Mouse (Mus musculus) G1E (cell line): ENCODE results near the gene Sfn. TPM values are rescaled to one million over a fixed set of nuclear protein-coding genes. Genes with fewer than 3 reads are reported as not detected.

Experiments
- ATAC-seq: 2 replicates; pipeline ENCODE4 v1.8.0; 2016; ENCODE audit warnings: mild to moderate bottlenecking; ENCODE audit not compliant: insufficient number of reproducible peaks, poor library complexity, low FRiP score, severe bottlenecking; ENCODE audit errors: extremely low read depth
- DNase-seq: peaks from one replicate; pipeline ENCODE4 v3.0.0; 2012; ENCODE audit warnings: low spot score
- H3K27me3 ChIP-seq: 2 replicates; pipeline ENCODE4 v1.6.1; 2012; ENCODE audit warnings: mild to moderate bottlenecking, low read length, inconsistent platforms; ENCODE audit not compliant: insufficient read depth
- H3K36me3 ChIP-seq: replicated peaks from 2 replicates; pipeline ENCODE3; 2012; ENCODE audit warnings: mild to moderate bottlenecking, inconsistent platforms
- H3K4me1 ChIP-seq: 2 replicates; pipeline ENCODE4 v1.6.1; 2012; ENCODE audit warnings: low read depth, low read length, inconsistent platforms, mixed read lengths; ENCODE audit not compliant: insufficient read depth
- H3K4me3 ChIP-seq: 2 replicates; pipeline ENCODE4 v1.5.1; 2012; ENCODE audit warnings: low read depth, mild to moderate bottlenecking, inconsistent platforms, low read length, moderate library complexity, mixed read lengths
- H3K9me3 ChIP-seq: replicated peaks from 2 replicates; pipeline ENCODE4 v1.6.1; 2012; ENCODE audit warnings: inconsistent platforms
- CTCF ChIP-seq: IDR thresholded peaks from 2 replicates; pipeline ENCODE4 v1.5.1; 2012; ENCODE audit warnings: low read depth, low read length, inconsistent platforms, mixed read lengths
- GATA1 ChIP-seq: IDR thresholded peaks from 2 replicates; pipeline ENCODE4 v1.6.1; 2012; ENCODE audit warnings: borderline replicate concordance, low read length, inconsistent platforms, mixed read lengths
- GATA2 ChIP-seq: IDR thresholded peaks from 2 replicates; pipeline ENCODE4 v1.6.1; 2012; ENCODE audit warnings: low read depth, low read length, inconsistent platforms, borderline replicate concordance
- POLR2AphosphoS5 ChIP-seq: IDR thresholded peaks from 2 replicates; pipeline ENCODE4 v1.6.1; 2012; ENCODE audit warnings: low read depth, low read length, inconsistent platforms; ENCODE audit not compliant: insufficient replicate concordance
- TAL1 ChIP-seq: conservative IDR thresholded peaks from 2 replicates; pipeline ENCODE4 v1.6.1; 2012; ENCODE audit warnings: low read depth, low read length, inconsistent platforms, mixed read lengths
- polyA plus RNA-seq: library from polyadenylated mRNA; stranded (reverse); fragments of >175 nt; gene quantifications from 2 replicates; pipeline ENCODE4 v1.2.3, GENCODE M21; 2012
- total RNA-seq, 2 experiments: library from RNA; stranded (forward) in 1 of 2; stranded (reverse) in 1 of 2; fragments of 200-1000 nt in 1 of 2; fragments of >200 nt in 1 of 2; fragmentation: Nextera tagmentation in 1 of 2; gene quantifications; 2 replicates each; pipeline ENCODE4 v1.2.3; 2014 to 2017

Sfn gene
- total and polyA plus RNA-seq, 3 experiments: 0.66 to 3.4 (median 1.3) TPM

DNA sequence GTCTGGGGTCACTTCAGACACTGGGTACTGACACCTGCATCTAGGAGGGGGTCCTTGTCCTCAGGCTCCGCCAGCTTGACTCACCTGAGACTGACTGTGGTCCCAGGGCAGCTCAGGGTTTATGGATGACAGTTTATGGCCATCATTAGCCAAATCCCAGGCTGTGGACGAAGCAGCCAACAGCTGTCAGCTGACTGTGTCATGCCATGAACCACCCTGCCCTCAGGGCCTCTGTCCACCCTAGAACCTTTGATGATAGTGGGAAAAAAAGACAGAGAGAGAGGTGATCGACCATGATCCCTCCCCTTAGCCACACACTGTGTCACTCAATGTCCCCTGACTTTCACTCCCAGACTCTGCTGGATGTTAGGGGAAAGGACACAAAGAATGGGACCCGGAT, 40.3 kb downstream of the Sfn start:
- DNase-seq (no peak), ATAC-seq (no peak)
- Histone ChIP-seq H3K27me3 (peaks cover 31% of the 10 kb centered on the region), H3K9me3 (peaks cover 2% of the 10 kb centered on the region; the same call in 1 of the 2 replicates), H3K4me1 (no peaks in the 10 kb centered on the region), H3K36me3 (no peaks in the 10 kb centered on the region), H3K4me3 (no peak overlapping the region)
- no peak for TF ChIP-seq GATA2
- TF ChIP-seq CTCF: no peak
- no peak for TF ChIP-seq POLR2AphosphoS5
- TF ChIP-seq TAL1: no peak
- TF ChIP-seq GATA1: no peak

- DNase-seq (no peak), ATAC-seq (no peak)
- Histone ChIP-seq H3K27me3 (peaks cover 43% of the 10 kb centered on the region), H3K4me3 (no peak overlapping the region), H3K4me1 (peaks cover 2% of the 10 kb centered on the region; the same call in 1 of the 2 replicates), H3K36me3 (no peaks in the 10 kb centered on the region), H3K9me3 (peaks cover 2% of the 10 kb centered on the region; the same call in 1 of the 2 replicates)
- TF ChIP-seq TAL1 (no peak), GATA1 (no peak), POLR2AphosphoS5 (no peak), CTCF (no peak), GATA2 (no peak)
Measured at GRCm38 (mm10) chr4:133559846-133560245, 42.1 kb downstream of the Sfn start.

- no peaks in the 10 kb centered on the region for H3K36me3 ChIP-seq
- DNase-seq (no peak), ATAC-seq (no peak)
- peaks cover 60% of the 10 kb centered on the region for H3K27me3 ChIP-seq
- H3K9me3 ChIP-seq: no peaks in the 10 kb centered on the region
- peaks cover 11% of the 10 kb centered on the region for H3K4me1 ChIP-seq
- H3K4me3 ChIP-seq: no peak overlapping the region
- TF ChIP-seq GATA2 (no peak), POLR2AphosphoS5 (no peak)
Measured at GRCm38 (mm10) chr4:133557041-133557717, 44.8 kb downstream of the Sfn start.

DNA sequence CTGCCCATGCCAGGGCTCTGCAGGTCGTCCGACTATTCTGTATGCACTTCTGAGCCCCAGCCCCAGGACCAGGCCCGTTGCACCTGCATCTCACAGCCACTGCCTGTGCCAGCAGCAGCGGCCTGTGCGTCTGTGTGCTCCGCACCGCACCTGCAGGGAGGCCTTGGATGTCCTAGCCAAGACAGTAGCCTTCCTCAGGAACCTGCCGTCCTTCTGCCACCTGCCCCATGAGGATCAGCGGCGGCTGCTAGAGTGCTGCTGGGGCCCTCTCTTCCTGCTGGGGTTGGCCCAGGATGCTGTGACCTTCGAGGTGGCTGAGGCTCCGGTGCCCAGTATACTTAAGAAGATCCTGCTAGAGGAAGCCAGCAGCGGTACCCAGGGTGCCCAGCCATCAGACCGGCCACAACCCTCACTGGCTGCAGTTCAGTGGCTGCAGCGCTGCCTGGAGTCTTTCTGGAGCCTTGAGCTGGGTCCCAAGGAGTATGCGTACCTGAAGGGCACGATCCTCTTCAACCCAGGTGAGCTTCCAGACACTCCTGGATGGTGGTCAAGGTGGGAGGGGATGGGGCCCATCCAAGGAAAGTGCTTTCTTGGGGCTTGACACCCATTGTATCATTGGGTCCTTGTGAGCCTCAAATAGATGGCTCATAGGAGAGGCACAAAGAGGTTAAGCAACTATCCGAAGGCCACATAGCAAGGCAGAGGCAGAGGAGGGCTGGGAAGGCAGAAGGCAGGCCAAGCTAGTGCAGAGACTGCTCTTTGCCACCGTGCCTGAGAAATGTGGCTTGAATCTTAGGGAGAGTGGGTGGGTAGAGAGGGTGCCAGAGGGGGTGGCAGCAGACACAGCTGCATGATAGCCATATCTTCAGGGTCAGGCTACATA, 48.3 kb downstream of the Sfn start:
- TF ChIP-seq POLR2AphosphoS5 (no peak), CTCF (no peak), GATA1 (no peak), GATA2 (no peak)
- Histone ChIP-seq H3K27me3 (peaks cover 57% of the 10 kb centered on the region), H3K4me3 (no peak overlapping the region), H3K36me3 (no peaks in the 10 kb centered on the region), H3K4me1 (peaks cover 11% of the 10 kb centered on the region), H3K9me3 (no peaks in the 10 kb centered on the region)
- DNase-seq (no peak), ATAC-seq (no peak)

DNA sequence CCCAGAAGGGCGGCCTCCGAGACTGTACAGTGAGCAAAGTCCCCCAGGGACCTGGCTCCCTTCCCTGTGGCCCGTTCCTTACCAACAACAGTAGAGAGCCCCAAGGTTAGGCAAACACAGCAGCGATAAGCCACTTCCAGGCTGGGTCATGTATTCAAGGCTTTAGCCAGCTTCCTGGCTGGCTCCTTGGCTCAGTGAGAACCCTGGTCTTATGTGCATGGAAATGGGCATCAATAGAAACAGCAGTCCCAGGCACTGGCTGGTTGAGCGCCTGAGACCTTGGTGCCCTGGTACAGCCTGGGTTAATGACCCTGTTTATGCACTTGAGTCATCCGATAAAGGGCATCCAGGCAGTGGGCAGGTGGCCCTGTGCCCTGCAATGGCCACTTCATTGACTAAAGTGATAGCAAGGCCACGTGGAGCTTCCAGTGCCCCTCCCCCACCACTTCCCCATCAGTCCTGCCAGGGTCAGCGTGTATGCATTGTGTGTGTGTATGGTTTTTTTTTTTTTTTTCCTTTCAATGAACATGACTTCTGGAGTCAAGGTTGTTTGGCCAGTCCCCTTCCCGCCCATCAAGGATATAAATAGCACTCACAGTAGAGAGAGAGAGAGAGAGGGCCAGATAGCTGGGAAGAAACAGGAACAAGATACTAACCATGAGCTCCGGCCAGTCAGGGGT, 49.1 kb downstream of the Sfn start, which contains the start of gene Nr0b2:
Gene Nr0b2, plus strand, starts transcription at position 609 of the 680 bp plus-strand sequence.
- ATAC-seq: no peak
- no peak for DNase-seq
- H3K27me3 ChIP-seq: peaks cover 53% of the 10 kb centered on the region
- no peak for TF ChIP-seq GATA2
- TF ChIP-seq CTCF: no peak
- no peak within 1 kb of the TSS for H3K4me3 ChIP-seq
- no peaks in the 10 kb centered on the region for H3K36me3 ChIP-seq
- peaks cover 11% of the 10 kb centered on the region for H3K4me1 ChIP-seq
- 0 out of 2 replicates have a peak, but pooled peaks cover 3% of the 10 kb centered on the region for H3K9me3 ChIP-seq

- Histone ChIP-seq H3K4me1 (peaks cover 11% of the 10 kb centered on the region), H3K27me3 (peaks cover 45% of the 10 kb centered on the region), H3K4me3 (no peak overlapping the region), H3K9me3 (0 out of 2 replicates have a peak, but pooled peaks cover 3% of the 10 kb centered on the region), H3K36me3 (no peaks in the 10 kb centered on the region)
- DNase-seq: no peak
- TF ChIP-seq GATA1 (no peak), POLR2AphosphoS5 (no peak), GATA2 (no peak), CTCF (no peak), TAL1 (no peak)
- no peak for ATAC-seq
Measured at GRCm38 (mm10) chr4:133552029-133552428, 49.9 kb downstream of the Sfn start.

Other genes starting within 250 kb of the Sfn start
- gene Wdtc1, start 248.7 kb downstream of the Sfn start, total RNA-seq (2014; fragmentation: Nextera tagmentation): 24.5 and 32.3 TPM in 2 replicates
- gene Wdtc1, start 248.7 kb downstream of the Sfn start, total RNA-seq (2017): 6.9 and 7.1 TPM in 2 replicates
- gene Wdtc1, start 248.7 kb downstream of the Sfn start, polyA plus RNA-seq: 53.4 and 61.4 TPM in 2 replicates
- 27.3 and 30.2 TPM in 2 replicates for gene Slc9a1, start 232.5 kb downstream of the Sfn start, total RNA-seq (2014; fragmentation: Nextera tagmentation)
- 5.3 and 7.3 TPM in 2 replicates for gene Slc9a1, start 232.5 kb downstream of the Sfn start, total RNA-seq (2017)
- gene Slc9a1, start 232.5 kb downstream of the Sfn start, polyA plus RNA-seq: 37.0 and 44.6 TPM in 2 replicates
- not detected in 2 replicates for gene Tent5b, start 122.0 kb downstream of the Sfn start, total RNA-seq (2014; fragmentation: Nextera tagmentation)
- not detected in 2 replicates for gene Tent5b, start 122.0 kb downstream of the Sfn start, total RNA-seq (2017)
- gene Tent5b, start 122.0 kb downstream of the Sfn start, polyA plus RNA-seq: not detected in 2 replicates
- not detected in 2 replicates for gene Trnp1, start 103.6 kb downstream of the Sfn start, total RNA-seq (2014; fragmentation: Nextera tagmentation)
- 0.16 TPM in 1 of 2 replicates, not detected in the other for gene Trnp1, start 103.6 kb downstream of the Sfn start, total RNA-seq (2017)
- gene Trnp1, start 103.6 kb downstream of the Sfn start, polyA plus RNA-seq: not detected in 2 replicates
- not detected in 2 replicates for gene Kdf1, start 83.2 kb downstream of the Sfn start, total RNA-seq (2014; fragmentation: Nextera tagmentation)
- gene Kdf1, start 83.2 kb downstream of the Sfn start, total RNA-seq (2017): 0.06 TPM in 1 of 2 replicates, not detected in the other
- not detected in 2 replicates for gene Kdf1, start 83.2 kb downstream of the Sfn start, polyA plus RNA-seq
- 150 and 160 TPM in 2 replicates for gene Nudc, start 56.2 kb downstream of the Sfn start, total RNA-seq (2014; fragmentation: Nextera tagmentation)
- 181 and 220 TPM in 2 replicates for gene Nudc, start 56.2 kb downstream of the Sfn start, total RNA-seq (2017)
- gene Nudc, start 56.2 kb downstream of the Sfn start, polyA plus RNA-seq: 629 and 697 TPM in 2 replicates
- gene Nr0b2, start 48.8 kb downstream of the Sfn start, total RNA-seq (2014; fragmentation: Nextera tagmentation): not detected in 2 replicates
- not detected in 2 replicates for gene Nr0b2, start 48.8 kb downstream of the Sfn start, total RNA-seq (2017)
- gene Nr0b2, start 48.8 kb downstream of the Sfn start, polyA plus RNA-seq: 0.04 TPM in 1 of 2 replicates, not detected in the other
- gene Gpatch3, start 27.4 kb downstream of the Sfn start, total RNA-seq (2014; fragmentation: Nextera tagmentation): 1.9 and 3.8 TPM in 2 replicates
- 13.6 and 18.7 TPM in 2 replicates for gene Gpatch3, start 27.4 kb downstream of the Sfn start, total RNA-seq (2017)
- gene Gpatch3, start 27.4 kb downstream of the Sfn start, polyA plus RNA-seq: 9.9 and 11.2 TPM in 2 replicates
- gene Gpn2, start 17.8 kb downstream of the Sfn start, total RNA-seq (2014; fragmentation: Nextera tagmentation): 2.3 and 10.9 TPM in 2 replicates
- 10.2 and 14.0 TPM in 2 replicates for gene Gpn2, start 17.8 kb downstream of the Sfn start, total RNA-seq (2017)
- 46.7 and 58.2 TPM in 2 replicates for gene Gpn2, start 17.8 kb downstream of the Sfn start, polyA plus RNA-seq
- 9.6 and 11.7 TPM in 2 replicates for gene Zdhhc18, start 48.0 kb upstream of the Sfn start, total RNA-seq (2014; fragmentation: Nextera tagmentation)
- gene Zdhhc18, start 48.0 kb upstream of the Sfn start, total RNA-seq (2017): 4.4 and 5.3 TPM in 2 replicates
- gene Zdhhc18, start 48.0 kb upstream of the Sfn start, polyA plus RNA-seq: 11.1 and 11.6 TPM in 2 replicates
- gene Pigv, start 70.5 kb upstream of the Sfn start, total RNA-seq (2014; fragmentation: Nextera tagmentation): 13.2 and 15.4 TPM in 2 replicates
- gene Pigv, start 70.5 kb upstream of the Sfn start, total RNA-seq (2017): 5.6 and 5.7 TPM in 2 replicates
- 11.4 and 12.7 TPM in 2 replicates for gene Pigv, start 70.5 kb upstream of the Sfn start, polyA plus RNA-seq
- 224 and 240 TPM in 2 replicates for gene Arid1a, start 154.6 kb upstream of the Sfn start, total RNA-seq (2014; fragmentation: Nextera tagmentation)
- gene Arid1a, start 154.6 kb upstream of the Sfn start, total RNA-seq (2017): 21.4 and 22.2 TPM in 2 replicates
- gene Arid1a, start 154.6 kb upstream of the Sfn start, polyA plus RNA-seq: 124 and 205 TPM in 2 replicates